Mouse (Mus musculus) retina, embryonic 14.5 days (tissue): Measurements from ENCODE around the gene Rpl41.
"Not testable (repeated sequence)": the region's sequence is repeated elsewhere in the genome, so short reads cannot be mapped to it uniquely, and the experiment has no call there.

Source experiments
- DNase-seq: peaks from one replicate; pipeline ENCODE4 v3.0.0-alpha.2; 2015; ENCODE audit warnings: low spot score

The Rpl41 gene

GRCm38 (mm10) chr10:128524732-128525662, 24.1 kb downstream of the Rpl41 start:
- DNase-seq, result peak; percentile 76

DNA sequence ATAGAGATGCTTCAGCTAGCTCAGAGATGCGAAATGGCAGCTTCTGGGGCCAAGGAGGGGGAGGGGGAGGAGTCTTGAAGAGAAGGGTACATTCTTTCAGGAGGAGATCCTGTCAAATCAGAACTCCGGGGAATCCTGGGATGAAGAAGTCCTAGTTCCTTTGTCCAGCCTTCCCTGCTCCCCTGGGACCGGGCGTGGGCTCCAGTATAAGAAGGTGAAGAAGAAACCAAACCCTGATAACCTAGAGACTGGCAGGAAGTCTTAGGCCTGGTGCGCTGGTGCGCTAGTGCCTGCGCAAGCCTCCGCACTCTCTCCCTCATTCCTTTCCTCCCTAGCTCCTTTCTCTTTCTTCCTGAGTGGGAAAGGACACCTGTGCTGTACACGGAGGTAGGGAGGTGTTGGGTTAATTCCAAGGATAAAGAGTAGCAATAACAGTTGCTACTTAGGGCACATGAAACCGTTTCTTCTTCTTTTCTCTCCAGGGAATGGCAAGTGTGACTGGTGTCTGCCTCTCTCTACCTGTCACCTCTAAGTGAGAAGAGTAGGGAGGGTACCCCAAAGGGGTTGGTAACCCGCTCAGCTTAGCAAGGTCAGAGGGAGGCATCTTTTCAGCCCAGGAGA, 24.9 kb downstream of the Rpl41 start:
- peak; percentile 63 for DNase-seq

DNA sequence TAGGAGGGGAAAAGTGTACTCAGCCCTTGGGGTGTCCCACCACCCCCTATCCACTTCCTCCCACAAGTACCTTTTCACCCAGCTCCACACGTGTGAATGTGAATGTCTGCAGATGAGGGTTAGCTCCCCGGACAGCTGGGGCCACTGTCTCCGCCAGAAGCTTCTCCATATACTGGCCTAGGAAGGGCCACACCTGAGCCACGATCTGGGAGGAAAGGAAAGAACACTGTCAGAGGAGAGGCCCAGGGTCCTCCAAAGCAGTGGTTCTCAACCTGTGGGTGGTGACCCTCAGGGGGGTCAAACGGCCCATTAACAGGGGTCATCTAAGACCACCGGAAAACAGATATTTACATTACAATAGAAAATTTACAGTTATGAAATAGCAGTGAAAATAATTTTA, 26.8 kb downstream of the Rpl41 start:
- no peak for DNase-seq

GRCm38 (mm10) chr10:128520591-128520990, 28.5 kb downstream of the Rpl41 start:
- DNase-seq, result no peak

DNA sequence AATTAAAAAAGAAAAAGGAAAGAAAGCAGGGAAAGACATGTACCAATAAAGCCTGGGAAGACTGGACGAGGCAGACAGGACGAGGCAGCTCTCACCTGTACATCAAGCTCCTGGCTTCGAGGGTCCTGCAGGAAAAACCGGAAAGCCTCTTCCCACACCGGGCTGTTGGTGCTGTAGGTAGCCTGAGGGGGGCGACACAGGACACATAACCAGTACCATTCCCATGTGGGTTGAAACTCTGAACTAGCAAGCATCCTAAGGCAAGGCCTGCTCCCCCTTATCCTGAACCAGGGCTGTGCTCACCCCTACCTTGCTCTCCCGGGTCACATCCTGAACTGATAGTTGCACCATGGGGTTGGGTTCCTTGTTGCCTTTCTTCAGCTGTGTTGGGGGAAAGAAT, 30.3 kb downstream of the Rpl41 start:
- peak; percentile 66 for DNase-seq

GRCm38 (mm10) chr10:128516677-128517076, 32.4 kb downstream of the Rpl41 start:
- DNase-seq, result no peak

- DNase-seq, result no peak
These were observed 33.1 kb downstream of the Rpl41 start for GRCm38 (mm10) chr10:128516029-128516428.

GRCm38 (mm10) chr10:128515044-128515443, 34.1 kb downstream of the Rpl41 start:
- DNase-seq, result no peak

DNA sequence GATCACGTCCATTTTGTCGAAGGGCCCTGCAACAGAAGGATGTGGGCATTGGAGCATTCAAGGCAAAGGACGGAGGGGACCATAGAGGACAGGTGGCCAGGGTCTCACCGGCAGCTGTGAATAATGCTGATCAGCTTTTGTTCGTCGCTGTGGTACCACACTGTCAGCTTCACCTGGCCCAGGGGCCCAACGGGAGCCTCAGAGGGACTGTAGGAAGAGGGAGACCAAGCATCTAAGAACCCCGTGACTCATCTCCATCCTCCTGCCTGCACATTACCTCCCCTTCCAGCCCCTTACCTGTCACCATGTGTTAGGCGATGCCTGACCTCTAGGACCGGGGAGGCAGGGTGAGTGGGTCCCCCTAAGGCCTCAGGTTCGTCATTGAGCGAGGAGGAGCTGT, 37.3 kb downstream of the Rpl41 start:
- DNase-seq, result no peak

- DNase-seq, result no peak
These were observed 37.9 kb downstream of the Rpl41 start for GRCm38 (mm10) chr10:128511189-128511588.

GRCm38 (mm10) chr10:128510301-128510700, 38.8 kb downstream of the Rpl41 start:
- DNase-seq, result no peak

GRCm38 (mm10) chr10:128509831-128510230, 39.3 kb downstream of the Rpl41 start:
- no peak for DNase-seq

GRCm38 (mm10) chr10:128509203-128509602, 39.9 kb downstream of the Rpl41 start:
- no peak for DNase-seq

- DNase-seq, result no peak
These were observed 40.8 kb downstream of the Rpl41 start for GRCm38 (mm10) chr10:128508260-128508659.

DNA sequence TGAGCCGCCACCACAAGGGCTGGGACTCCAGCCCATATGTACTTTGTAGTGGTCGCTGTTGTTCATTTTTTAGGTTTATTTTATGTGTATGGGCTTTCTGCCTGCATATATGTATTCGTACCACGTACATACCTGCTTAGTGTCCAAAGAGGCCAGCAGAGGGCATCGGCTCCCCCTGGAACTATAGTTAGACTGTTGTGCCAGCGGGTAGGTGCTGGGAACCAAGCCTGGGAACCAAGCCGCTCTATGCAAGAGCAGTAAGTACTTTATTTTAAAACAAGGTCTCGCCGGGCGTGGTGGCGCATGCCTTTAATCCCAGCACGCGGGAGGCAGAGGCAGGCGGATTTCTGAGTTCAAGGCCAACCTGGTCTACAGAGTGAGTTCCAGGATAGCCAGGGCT, 43.1 kb downstream of the Rpl41 start:
- DNase-seq, result no peak

- not testable (repeated sequence) for DNase-seq
These were observed 43.8 kb downstream of the Rpl41 start for GRCm38 (mm10) chr10:128505371-128505667.

DNA sequence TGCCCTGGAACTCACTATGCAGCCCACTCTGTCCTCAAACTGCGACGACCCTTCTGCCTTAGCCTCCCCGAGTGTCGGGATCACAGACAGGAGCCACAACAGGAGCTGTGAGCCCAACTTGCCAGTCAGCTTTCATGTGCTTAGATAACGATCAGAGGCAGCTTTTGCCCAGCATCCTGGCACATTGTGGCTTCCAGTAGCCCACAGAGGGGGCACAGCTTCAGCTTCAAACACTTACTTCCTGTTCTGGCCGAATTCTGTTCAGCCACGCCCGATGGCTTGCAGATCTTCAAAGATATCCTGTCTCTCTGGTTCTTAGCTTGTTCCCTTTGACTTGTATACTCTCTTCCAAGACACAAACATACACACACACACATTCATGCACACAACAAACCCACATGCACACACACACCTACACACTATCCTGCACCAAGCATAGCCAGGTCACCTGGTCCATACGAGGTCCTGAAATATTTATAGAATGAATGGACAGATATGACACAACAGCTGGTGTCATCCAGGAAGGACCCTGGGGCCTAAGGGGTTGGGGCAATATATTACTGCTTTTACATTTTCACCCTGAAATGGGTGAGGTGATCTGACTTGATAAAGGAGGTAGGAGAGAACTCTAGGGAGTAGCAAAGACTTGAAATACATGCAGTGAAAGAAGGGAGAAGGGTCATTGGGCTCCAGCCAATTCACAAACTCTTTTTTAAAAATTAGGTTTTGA, 44.3 kb downstream of the Rpl41 start:
- no peak for DNase-seq

- no peak for DNase-seq
These were observed 45.1 kb downstream of the Rpl41 start for GRCm38 (mm10) chr10:128504012-128504411.

DNA sequence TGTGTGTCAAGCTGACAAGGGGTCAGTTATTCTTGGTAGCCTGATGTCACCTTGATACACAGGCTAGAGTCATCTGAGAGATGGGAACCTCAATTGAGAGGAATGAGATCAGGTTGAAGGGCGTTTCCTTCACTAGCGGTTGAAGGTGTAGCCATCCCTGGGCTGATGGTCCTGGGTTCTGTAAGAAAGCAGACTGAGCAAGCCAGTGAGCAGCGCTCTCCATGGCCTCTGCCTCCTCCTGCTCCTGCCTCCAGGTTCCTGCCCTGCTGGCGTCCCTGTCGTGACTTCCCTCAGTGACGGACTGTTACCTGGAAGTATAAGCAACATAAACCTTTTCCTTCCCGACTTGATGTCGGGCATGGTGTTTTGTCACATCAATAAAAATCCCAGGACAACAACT, 45.6 kb downstream of the Rpl41 start:
- DNase-seq, result no peak

DNA sequence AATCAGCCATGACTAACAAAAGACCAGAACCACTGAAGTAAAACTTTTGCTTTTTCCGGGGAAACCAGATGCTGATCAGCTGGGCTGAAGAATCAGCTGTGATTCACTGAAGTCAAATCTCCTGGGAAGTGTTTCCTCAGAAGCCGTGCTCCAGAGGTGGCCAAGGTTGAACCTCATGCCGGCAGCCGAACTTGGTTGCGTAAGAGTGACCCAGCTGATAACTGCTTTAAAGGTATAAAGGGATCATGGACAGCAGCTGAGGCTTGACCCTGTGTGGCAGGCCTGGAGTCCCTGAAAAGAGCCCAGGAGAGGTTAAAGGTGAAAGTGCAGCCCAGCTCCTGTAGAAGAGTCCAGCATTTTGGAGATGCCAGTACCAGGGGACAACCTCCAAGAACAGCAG, 46.8 kb downstream of the Rpl41 start:
- no peak for DNase-seq

DNA sequence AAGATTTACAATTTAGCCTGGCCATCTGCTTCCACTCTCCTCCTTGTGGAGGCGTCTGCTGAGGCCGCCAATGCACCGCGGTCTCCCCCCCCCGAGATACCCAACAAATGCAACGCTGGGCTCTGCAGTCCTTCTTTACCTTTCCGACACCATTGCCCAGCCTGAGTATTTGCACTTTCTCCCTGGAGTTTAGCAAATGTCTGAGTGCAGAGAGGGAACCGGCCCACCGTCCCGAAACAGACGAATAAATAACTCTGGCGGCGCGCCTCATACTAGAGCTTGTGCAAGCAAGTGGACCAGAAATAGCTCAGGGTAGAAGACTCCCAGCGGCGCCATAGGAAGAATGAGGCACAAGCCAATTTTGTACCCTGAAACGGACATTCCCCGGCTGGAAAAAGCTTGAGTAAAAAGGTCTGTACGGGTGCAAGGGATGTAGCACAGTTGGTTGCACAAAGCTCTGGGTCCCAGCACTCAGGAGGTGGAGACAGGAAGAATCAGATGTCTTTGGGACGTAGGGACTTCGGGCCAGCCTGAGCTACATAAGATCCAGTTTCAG, 49.9 kb downstream of the Rpl41 start:
- DNase-seq, result peak; percentile 54

- DNase-seq, result peak; percentile 97
These were observed 50.5 kb downstream of the Rpl41 start, which contains the start of gene Myl6b for GRCm38 (mm10) chr10:128498590-128498989. Gene Myl6b, minus strand, starts transcription at chr10:128498685.
